32 mouse cellular contexts compared by ENCODE assay signal in genomic region chr4:24737080-24737479, GRCm38 (mm10).
DNase-seq lines count a peak whose midpoint lies in the region; ATAC-seq and TF ChIP-seq lines count a peak whose summit lies in the region.
"Had no signal": no experiment of that assay in that cellular context is flagged by ENCODE, and none has a peak within 500 bp of the region (broad histone marks: within the 10 kb centered on the region; RNA-seq: fewer than 3 reads in every experiment).

No protein-coding gene starts in this region.

- no peaks in the 10 kb centered on the region for H3K36me3 ChIP-seq in heart, embryonic 10.5 days
- 0 out of 2 replicates have a peak, but pooled peaks cover 5% of the 10 kb centered on the region for H3K36me3 ChIP-seq in midbrain, postnatal 0 days (ENCODE audit: insufficient read depth, low read length)
- H3K36me3 ChIP-seq: embryonic facial prominence, embryonic 10.5 days; embryonic facial prominence, embryonic 15.5 days; hindbrain, embryonic 10.5 days; liver, embryonic 12.5 days; midbrain, embryonic 12.5 days; stomach, embryonic 15.5 days had no signal

- ATAC-seq in midbrain, postnatal 0 days (ENCODE audit: low FRiP score), result no peak
- ATAC-seq: forebrain, embryonic 13.5 days; liver, embryonic 12.5 days; liver, postnatal 0 days; lung, postnatal 0 days had no signal

- DNase-seq in left cerebral cortex, adult 18-20 months (ENCODE audit: low spot score in 2 of 2), result peak; percentile 44 to 56
- DNase-seq in left cerebral cortex, postnatal 10 days (ENCODE audit: extremely low spot score in 1 of 2, low spot score in 2 of 2), result no peak
- peak; percentile 17 to 52 for DNase-seq in frontal cortex, postnatal 36 days (ENCODE audit: low spot score in 2 of 2)
- peak; percentile 59 to 64 for DNase-seq in left cerebral cortex, adult 9 months (ENCODE audit: low spot score in 2 of 2)
- peak; percentile 15 for DNase-seq in right cerebral cortex, postnatal 25 days
- no peak for DNase-seq in heart, embryonic 10.5 days (ENCODE audit: low spot score)
- no peak for DNase-seq in cerebellum, adult 11-12 months
- DNase-seq in midbrain, postnatal 0 days (ENCODE audit: low spot score), result no peak
- DNase-seq: adrenal gland, postnatal 25 days; B cell, adult 2 months; cerebellum, adult 8-10 months; cerebellum, postnatal 25 days; gastrocnemius, postnatal 25 days; heart, adult 2 months; heart, postnatal 14 days; kidney, adult 2 months; kidney, postnatal 4 days; liver, postnatal 0 days; lung, postnatal 4 days; thymus, postnatal 14 days had no signal

- H3K9ac ChIP-seq in midbrain, postnatal 0 days (replicated peaks; ENCODE audit: low read length, poor library complexity, severe bottlenecking), result no peak overlapping the region
- H3K9ac ChIP-seq: embryonic facial prominence, embryonic 15.5 days; forebrain, embryonic 13.5 days; hindbrain, embryonic 15.5 days; liver, embryonic 12.5 days; liver, postnatal 0 days; midbrain, embryonic 12.5 days; neural tube, embryonic 13.5 days; stomach, embryonic 15.5 days had no signal

- no peaks in the 10 kb centered on the region for H3K9me3 ChIP-seq in heart, embryonic 10.5 days
- no peaks in the 10 kb centered on the region for H3K9me3 ChIP-seq in midbrain, postnatal 0 days (ENCODE audit: low read length)
- H3K9me3 ChIP-seq: embryonic facial prominence, embryonic 10.5 days; embryonic facial prominence, embryonic 15.5 days; forebrain, embryonic 13.5 days; hindbrain, embryonic 10.5 days; hindbrain, embryonic 15.5 days; liver, embryonic 12.5 days; midbrain, embryonic 12.5 days; neural tube, embryonic 13.5 days; stomach, embryonic 15.5 days had no signal

- no peak for TF ChIP-seq CTCF in midbrain, postnatal 0 days (IDR thresholded peaks at IDR 0.05)

- H3K4me2 ChIP-seq in midbrain, postnatal 0 days (ENCODE audit: low read depth, low read length, poor library complexity, severe bottlenecking), result no peak overlapping the region
- H3K4me2 ChIP-seq: embryonic facial prominence, embryonic 15.5 days; forebrain, embryonic 13.5 days; hindbrain, embryonic 15.5 days; liver, embryonic 12.5 days; midbrain, embryonic 12.5 days; neural tube, embryonic 13.5 days; stomach, embryonic 15.5 days had no signal

- intact Hi-C loops in left cerebral cortex, postnatal 10 days (cut with DNase I), result no loop called here

- no peaks in the 10 kb centered on the region for H3K4me1 ChIP-seq in heart, embryonic 10.5 days
- no peaks in the 10 kb centered on the region for H3K4me1 ChIP-seq in midbrain, postnatal 0 days (ENCODE audit: insufficient read depth, low read length)
- H3K4me1 ChIP-seq: embryonic facial prominence, embryonic 10.5 days; embryonic facial prominence, embryonic 15.5 days; forebrain, embryonic 13.5 days; hindbrain, embryonic 10.5 days; hindbrain, embryonic 15.5 days; liver, embryonic 12.5 days; megakaryocyte, embryonic 14.5 days; midbrain, embryonic 12.5 days; neural tube, embryonic 13.5 days; stomach, embryonic 15.5 days had no signal

- WGBS in heart, embryonic 10.5 days, result 80% methylated on average over 6 of the region's 6 CpGs
- 92% methylated on average over 6 of the region's 6 CpGs for WGBS in midbrain, postnatal 0 days

- no peak overlapping the region for H3K27ac ChIP-seq in heart, embryonic 10.5 days
- no peak overlapping the region for H3K27ac ChIP-seq in midbrain, postnatal 0 days (ENCODE audit: low read depth, low read length)
- H3K27ac ChIP-seq: embryonic facial prominence, embryonic 10.5 days; embryonic facial prominence, embryonic 15.5 days; forebrain, embryonic 13.5 days; heart, adult 2 months; hindbrain, embryonic 10.5 days; hindbrain, embryonic 15.5 days; kidney, postnatal 0 days; liver, embryonic 12.5 days; midbrain, embryonic 12.5 days; neural tube, embryonic 13.5 days; stomach, embryonic 15.5 days had no signal

- H3K27me3 ChIP-seq in heart, embryonic 10.5 days (ENCODE audit: insufficient read depth, poor library complexity, severe bottlenecking), result no peaks in the 10 kb centered on the region
- no peaks in the 10 kb centered on the region for H3K27me3 ChIP-seq in midbrain, postnatal 0 days (ENCODE audit: insufficient read depth, low read length)
- H3K27me3 ChIP-seq: embryonic facial prominence, embryonic 15.5 days; forebrain, embryonic 13.5 days; hindbrain, embryonic 15.5 days; liver, embryonic 12.5 days; megakaryocyte, embryonic 14.5 days; midbrain, embryonic 12.5 days; neural tube, embryonic 13.5 days; stomach, embryonic 15.5 days had no signal

- no peak overlapping the region for H3K4me3 ChIP-seq in heart, embryonic 10.5 days
- no peak overlapping the region for H3K4me3 ChIP-seq in midbrain, postnatal 0 days (ENCODE audit: low read depth, low read length)
- H3K4me3 ChIP-seq: embryonic facial prominence, embryonic 10.5 days; embryonic facial prominence, embryonic 15.5 days; forebrain, embryonic 13.5 days; heart, adult 2 months; hindbrain, embryonic 10.5 days; hindbrain, embryonic 15.5 days; liver, embryonic 12.5 days; megakaryocyte, embryonic 14.5 days; midbrain, embryonic 12.5 days; neural tube, embryonic 13.5 days; stomach, embryonic 15.5 days had no signal

Comparison
In these comparisons a context has a peak if more than half of its experiments do, and no peak if none do; other contexts are left out.
1. DNase-seq: peak in left cerebral cortex, adult 18-20 months (2 of 2), frontal cortex, postnatal 36 days (2 of 2), left cerebral cortex, adult 9 months (2 of 2) and right cerebral cortex, postnatal 25 days (single experiment); none in left cerebral cortex, postnatal 10 days (0 of 2), heart, embryonic 10.5 days (single experiment), cerebellum, adult 11-12 months (single experiment) and midbrain, postnatal 0 days (single experiment).